Mouse (Mus musculus): ENCODE measurements around the gene Tsc2.

- TF ChIP-seq MAX (IDR thresholded peaks at IDR 0.05; ENCODE audit: low read depth) (no peak), TCF12 (IDR thresholded peaks at IDR 0.05; ENCODE audit: insufficient read depth, poor library complexity, severe bottlenecking) (no peak), POLR2A (IDR thresholded peaks at IDR 0.05; ENCODE audit: insufficient read length, low read depth) (no peak), TCF3 (IDR thresholded peaks at IDR 0.05; ENCODE audit: insufficient read length, low read depth) (no peak)
Observed at GRCm38 (mm10) chr17:24642791-24643343, 10.4 kb upstream of the Tsc2 start.
